Mouse (Mus musculus): ENCODE results near the gene Pick1.
A peak's percentile ranks its signal among the peaks of the same experiment; 100 is the strongest.
"Not testable (repeated sequence)": the region's sequence is repeated elsewhere in the genome, so short reads cannot be mapped to it uniquely, and the experiment has no call there.

The Pick1 gene

DNA sequence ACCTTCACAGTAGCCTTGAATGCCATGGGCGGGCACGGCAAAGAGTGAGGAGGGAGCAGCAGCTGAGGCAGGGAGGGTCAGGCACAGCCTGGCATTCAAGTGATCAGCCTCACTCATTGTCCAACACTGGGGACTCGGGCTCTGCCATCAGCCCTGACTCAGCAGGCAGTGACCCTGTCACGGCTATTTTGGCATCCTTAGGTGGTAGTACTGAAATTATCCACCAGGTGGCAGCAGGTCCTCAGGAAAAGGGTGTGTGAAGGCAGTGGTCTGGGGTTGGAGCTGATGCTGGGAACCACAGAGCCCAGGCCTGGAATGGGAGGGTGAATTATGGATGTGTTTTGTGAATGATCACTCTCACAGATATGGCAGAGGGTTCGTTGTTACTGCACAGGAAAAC is 4.3 kb upstream of the Pick1 start:
- peak; percentile 93 for DNase-seq (ENCODE audit: low read depth, low spot score)

DNA sequence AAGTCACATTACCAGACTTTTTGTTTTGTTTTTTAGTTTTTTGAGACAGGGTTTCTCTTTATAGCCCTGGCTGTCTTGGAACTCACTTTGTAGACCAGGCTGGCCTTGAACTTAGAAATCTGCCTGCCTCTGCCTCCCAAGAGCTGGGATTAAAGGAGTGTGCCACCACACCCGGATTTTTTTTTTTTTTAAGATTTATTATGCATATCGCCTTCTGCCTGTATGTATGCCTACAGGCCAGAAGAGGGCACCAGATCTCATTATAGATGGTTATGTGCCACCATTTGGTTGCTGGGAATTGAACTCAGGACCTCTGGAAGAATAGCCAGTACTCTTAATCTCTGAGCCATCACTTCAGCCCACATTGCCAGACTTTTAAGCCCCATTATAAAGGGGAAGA is 3.2 kb upstream of the Pick1 start:
- DNase-seq (ENCODE audit: low read depth, low spot score), result not testable (repeated sequence)

DNA sequence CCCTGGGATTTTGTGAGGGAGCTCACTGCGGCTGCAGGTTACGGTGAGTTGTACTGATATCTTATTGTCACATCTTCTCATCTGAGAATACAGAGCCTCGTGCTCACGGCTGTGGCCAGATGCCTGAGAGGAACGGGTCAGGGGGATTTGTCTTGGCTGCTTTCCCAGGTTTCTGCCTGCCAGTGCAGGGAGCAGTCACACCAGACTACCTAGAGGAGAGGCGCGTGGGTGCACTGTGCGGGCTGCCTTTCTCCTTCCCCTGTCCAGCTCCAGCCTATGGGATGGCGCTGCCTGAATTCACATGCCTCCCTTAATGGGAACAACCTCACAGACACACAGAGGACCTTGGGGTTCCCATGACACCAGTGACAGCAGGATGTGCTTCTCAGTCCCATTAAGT is 6.3 kb downstream of the Pick1 start:
- DNase-seq (ENCODE audit: low read depth, low spot score), result no peak

DNA sequence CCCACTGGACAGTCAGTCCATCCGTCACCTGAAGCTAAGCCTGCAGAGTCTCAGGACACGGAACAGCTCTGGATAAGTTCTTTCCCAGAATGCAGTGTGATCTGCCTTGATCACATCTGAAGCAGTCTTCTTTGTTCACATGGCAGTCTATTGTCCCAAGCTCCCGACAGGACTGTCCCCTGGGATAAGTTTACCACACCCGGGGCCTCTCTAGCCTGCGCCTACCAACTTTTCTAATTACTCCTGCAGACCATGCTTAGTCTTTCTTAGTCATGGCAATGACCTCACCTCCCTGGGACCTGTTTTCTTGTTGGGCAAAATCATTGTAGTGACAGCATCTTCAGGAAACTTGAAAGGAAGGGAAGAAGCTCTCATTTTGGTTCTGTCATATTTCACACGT is 9.1 kb downstream of the Pick1 start:
- DNase-seq (ENCODE audit: low read depth, low spot score), result no peak

DNA sequence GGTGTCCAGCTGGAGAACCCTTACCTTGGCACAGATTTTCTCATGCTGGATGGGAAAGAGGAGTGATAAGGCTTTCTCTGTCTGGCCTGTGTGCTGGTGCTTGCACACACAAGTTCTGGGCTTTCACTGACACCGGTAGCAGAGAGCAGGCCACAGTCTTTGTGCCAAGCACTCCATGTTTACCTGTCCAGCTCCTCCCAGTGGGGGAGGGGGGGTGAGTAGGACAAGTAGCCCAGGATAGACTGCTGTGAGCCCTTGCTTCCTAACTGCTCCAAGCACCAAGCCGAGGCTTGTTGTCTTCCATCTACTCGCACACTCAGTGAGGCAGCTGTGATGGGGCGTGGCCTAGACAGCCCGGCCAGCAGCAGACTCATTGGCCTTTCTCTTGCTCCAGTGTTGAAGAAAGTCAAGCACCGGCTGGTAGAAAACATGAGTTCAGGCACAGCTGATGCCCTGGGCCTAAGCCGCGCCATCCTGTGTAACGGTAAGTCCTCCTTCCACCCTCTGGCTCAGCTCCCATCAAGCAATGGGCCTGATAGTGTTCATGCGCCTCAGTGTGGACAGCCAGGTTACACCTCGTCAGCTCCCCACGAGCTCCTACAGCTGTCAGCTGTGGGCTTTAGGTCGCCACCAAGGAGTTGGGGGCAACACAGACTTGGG is 13.7 kb downstream of the Pick1 start:
- peak; percentile 31 for DNase-seq (ENCODE audit: low read depth, low spot score)

DNA sequence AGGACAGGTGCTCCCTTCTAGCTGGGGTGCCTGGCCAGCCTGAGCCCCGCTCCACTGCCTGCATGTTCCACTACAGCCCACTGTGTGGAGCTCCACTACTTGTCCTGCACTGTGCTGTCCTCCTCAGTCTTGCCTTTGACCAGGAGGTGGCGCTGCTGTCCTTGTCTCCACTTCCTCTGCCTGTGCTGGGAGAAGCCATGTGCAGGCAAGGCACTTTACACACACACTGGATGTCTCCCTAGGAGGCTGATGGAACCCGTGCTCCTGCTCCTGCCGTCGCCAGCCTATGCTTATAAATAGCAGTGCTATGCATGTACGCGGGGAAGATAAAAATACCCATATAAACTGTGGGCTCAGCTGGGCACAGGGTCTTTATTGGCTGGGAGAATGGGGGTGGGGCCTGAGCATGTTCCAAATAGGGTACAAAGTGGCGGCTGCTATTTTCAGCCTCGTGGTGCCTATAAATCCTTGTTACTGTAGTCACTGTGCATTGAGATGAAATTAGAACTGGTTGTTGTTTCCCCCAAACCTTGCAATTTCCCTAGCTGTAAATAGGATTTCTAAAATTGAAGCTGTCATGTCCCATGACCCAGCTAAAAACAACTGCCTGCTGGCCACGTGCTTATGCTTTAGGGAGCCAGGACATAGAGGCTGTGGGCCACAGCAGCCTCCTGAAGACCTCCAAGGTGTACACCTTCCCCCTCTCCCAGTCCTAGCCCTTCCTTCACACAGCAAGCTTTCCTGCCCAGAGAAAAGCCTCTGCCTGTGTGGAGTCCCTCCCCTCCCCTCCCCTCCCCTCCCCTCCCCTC is 14.5 kb downstream of the Pick1 start:
- peak; percentile 99 for DNase-seq (ENCODE audit: low read depth, low spot score)

DNA sequence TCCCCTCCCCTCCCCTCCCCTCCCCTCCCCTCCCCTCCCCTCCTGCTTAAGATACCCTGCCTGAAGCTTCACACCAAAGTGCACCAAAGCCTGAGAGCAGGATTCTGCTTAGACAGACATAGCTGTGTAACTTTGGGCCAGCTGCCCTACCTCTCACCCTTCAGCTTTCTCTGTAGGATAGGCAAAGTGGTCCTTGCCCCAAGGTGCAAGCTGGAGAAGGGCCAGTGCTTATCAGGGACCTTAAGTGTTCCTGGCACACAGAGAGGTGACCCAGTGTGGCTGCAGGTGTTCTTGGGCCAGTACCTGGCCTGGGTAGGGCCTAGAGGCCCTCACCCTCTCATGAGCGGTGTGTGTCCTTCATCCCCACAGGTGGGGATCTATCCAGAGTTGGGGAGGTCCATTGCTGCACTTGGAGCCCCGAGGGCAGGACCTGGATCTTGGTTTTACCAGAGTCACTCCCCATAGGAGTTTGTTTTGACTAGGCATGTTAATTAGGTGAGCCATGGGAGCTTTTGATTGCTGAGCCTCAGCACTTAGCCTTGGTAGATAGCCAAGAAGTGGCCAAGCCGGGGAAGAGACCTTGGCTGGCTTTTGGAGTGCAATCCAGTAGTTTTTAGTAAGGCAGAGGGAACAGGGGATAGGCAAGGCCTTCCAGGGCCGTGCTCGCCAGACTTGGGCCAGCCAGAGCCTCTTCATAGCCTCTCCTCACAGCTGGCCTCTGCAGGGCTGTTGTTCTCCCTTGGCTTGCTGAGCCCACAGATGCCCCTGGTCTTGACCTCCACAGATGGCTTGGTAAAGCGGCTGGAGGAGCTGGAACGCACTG is 15.3 kb downstream of the Pick1 start:
- DNase-seq (ENCODE audit: low read depth, low spot score), result no peak

DNA sequence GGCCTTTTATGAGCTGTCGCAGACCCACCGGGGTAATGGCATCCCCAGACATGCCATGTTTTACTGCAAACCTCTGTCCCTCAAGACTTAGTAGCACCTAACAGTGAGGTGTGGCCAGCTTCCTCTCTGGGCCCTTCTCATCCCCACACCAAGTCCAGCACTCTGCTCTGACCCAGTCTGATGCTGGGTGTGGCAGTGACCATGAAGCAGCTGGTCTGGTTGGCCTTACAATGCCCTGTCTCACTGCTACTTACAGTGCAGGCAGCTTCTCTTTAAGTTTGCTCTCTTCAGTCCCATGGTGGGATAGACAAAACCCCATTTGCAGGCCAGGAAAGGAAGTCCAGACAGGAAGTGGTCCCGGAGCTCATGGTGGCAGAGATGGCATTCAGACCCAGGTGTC is 16.3 kb downstream of the Pick1 start:
- DNase-seq (ENCODE audit: low read depth, low spot score), result no peak

DNA sequence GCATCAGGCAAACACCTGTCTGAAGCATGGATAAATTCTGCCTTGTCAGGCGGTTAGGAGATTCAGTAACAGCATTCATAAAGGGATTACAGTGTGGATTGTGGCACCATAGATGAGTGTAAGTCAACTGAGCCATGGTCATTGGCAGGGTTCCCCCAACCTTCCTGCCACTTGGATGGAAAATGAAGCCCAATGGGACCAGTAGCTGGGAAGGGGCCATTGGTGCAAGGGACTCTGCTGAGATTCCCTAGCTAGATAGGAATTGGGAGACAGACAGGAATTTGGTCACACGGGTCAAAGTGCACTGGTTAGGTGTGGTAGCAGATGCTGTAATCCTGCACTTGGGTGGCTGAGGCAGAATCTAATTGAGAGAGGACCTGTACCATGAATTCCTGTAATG is 21.3 kb downstream of the Pick1 start:
- DNase-seq (ENCODE audit: low read depth, low spot score), result no peak

DNA sequence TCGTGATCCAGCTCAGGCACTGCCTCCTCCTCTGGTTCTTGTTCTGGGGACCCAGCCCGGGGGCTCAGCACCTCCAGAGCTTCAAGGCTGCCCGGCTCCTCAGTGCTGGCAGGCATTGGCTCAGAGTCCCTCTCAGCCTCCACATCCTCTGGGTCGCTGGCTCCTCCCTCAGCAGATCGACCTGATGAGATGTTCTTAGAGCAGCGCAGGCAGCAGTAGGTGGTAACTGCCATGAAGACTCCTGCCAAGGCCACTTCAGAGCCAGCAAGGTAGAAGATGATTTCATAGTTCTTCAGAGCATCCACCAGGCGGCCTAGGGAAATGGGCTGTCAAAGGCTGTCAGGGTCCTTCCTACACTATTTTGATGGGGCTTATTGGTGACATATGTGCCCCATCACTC is 22.2 kb downstream of the Pick1 start:
- peak; percentile 74 for DNase-seq (ENCODE audit: low read depth, low spot score)

DNA sequence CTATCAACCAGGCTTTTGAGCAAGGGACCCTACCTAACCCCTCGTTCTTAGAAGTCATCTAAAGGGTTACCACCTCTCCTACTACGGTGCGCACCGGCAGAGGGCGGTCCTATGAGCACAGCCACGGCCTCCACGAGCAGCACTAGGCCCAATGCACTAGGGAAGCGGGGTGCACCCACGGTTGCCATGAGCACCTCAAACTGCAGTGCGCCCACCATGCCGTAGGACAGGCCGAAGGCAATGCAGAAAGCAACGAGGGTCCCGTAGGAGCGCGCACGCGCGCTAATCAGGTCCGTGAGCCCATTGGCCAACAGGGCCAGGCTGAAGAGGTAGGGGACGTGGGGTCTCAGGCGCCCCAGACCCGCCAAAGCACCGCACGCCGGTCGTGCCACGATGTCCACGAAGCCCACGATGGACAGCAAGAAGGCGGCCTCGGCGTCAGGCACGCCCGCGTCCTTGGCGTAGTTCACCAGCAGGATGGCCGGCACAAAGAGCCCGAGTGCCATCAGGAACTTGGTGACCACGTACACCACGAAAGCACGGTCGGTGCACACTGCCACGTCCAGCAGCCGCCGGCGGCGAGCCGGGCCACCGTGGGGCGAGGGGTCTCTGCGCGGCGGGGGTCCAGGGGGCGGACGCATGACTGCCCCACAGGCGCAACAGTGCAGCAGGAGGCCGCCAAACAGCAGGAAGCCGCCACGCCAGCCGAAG is 23.0 kb downstream of the Pick1 start:
- DNase-seq (ENCODE audit: low read depth, low spot score), result peak; percentile 59

DNA sequence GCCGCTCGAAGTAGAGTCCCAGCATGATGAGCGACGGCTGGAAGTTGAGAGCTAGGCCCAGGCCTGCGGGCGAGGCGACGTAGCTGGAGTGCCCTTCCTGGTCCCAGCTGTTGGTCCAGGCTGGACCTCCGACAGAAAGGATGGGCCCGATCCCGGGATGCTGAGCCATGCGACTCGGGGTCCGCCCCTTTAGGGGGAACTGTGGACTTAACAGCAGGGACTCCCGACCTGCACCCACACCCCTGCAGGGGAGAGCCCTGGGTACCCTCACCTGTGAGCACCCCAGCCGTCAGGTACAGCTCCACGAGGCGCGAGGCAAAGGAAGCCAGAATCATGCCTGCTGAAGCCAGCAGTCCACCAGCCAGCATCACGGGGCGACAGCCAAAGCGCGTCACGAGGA is 23.6 kb downstream of the Pick1 start:
- DNase-seq (ENCODE audit: low read depth, low spot score), result no peak

DNA sequence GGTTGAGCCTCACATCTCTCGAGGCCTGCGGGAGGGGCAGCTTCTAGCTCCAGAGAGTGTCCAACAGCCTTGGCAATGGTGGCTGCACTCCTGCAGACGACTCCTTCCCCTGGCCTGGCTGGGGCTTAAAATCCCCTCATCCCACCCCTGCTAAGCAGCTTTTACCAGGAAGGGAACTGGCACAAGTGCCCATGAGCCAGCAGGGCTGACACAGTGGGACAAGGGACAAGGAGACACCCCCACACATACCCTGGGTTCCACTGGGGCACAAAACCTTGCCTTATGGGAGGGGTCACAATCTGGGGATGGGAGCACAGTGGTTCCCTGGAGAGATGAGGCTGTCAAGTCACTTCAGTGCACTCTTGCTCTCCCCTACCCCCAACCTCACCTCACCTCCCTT is 25.7 kb downstream of the Pick1 start, which contains the start of gene Slc16a8:
Gene Slc16a8 (minus strand): TSS at position 101 of the 400 bp plus-strand sequence.
- no peak for DNase-seq (ENCODE audit: low read depth, low spot score)

DNA sequence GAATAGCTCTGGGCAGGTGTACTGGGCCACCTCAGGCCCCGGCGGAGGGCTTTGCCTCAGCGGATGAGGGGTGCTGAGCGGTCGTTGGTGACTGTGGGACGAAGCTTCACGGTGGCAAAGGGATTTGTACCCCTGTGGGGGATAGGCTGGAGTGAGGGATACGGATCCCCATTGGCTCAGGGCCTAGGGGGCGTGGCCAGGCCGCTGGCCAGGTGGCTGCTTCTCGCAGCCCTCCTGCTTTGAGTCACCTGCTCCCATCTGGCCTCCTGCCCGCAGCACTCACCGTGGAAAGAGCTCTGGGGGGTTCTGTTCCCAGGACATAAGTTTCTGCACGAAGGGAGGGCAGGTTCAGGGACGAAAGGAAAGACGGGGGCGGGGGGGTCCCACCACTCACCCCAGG is 29.5 kb downstream of the Pick1 start:
- no peak for DNase-seq (ENCODE audit: low read depth, low spot score)

DNA sequence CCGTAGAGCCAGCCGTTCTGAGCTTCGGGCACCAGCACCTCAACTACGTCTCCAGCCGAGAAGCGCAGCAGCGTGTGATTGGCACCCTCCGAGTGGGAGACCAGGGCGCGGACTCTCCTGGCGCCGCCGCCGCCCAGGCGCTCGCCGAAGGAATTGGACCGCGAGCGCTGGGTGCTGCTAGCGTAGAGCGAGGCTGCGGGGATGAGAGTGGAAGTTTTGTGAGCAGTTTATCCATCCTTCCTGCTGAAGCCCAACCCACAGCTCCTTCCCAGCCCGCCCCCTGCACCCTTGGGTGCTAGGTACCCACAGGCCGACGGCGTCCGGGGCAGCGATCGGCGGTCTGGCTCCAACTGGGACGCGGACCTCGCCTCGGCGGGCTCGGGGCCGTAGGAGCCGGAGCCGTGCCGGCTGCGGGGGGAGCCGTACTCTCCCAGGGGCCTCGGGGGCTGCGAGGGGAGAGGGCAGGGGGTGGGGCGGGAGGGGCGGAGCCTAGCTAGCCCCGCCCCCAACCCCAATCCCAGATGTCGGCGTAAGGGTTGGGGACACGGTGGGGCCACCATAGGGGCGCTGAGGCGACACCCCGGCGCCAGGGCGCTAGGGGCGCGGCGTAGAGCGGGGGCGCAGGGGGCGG is 32.2 kb downstream of the Pick1 start:
- peak; percentile 75 for DNase-seq (ENCODE audit: low read depth, low spot score)

DNA sequence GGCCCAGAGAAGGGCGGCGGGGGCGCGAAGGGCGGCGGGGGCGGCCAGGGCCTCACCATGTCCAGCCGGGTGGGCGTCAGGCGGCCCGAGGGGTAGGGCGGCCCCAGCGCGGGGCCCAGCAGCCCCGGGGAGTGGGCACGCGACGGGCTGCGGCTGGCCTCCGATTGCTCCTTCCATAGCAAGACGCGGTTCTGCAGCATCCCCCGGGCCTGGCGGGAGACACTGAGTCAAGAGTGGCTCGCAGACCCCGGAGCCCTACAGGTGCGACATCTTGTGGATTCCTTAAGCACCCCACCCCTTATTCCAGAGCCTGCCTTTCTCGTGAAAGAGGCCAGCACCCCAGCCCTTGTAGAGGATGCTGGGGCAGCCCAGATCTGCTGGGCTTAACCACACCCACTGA is 32.8 kb downstream of the Pick1 start:
- DNase-seq (ENCODE audit: low read depth, low spot score), result no peak

DNA sequence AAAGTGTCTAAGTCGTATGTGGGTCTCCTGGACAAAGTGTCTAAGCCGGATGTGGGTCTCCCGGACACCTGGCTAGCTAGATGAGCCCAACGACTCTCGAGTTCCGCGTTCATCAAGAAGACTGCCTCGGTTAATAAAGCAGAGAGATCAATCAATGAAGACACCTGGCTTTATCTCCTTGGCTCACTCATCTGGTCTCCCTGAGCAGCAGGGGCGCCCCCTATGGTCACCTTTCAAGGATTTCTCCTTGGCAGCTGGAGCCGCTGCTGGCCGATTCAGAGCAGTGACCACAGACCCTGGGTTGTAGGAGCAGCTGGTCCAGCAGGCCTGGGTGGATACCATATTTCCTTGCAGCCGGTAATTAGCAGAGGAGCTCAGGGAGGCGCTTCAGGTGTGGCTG is 33.4 kb downstream of the Pick1 start:
- DNase-seq (ENCODE audit: low read depth, low spot score), result peak; percentile 35

DNA sequence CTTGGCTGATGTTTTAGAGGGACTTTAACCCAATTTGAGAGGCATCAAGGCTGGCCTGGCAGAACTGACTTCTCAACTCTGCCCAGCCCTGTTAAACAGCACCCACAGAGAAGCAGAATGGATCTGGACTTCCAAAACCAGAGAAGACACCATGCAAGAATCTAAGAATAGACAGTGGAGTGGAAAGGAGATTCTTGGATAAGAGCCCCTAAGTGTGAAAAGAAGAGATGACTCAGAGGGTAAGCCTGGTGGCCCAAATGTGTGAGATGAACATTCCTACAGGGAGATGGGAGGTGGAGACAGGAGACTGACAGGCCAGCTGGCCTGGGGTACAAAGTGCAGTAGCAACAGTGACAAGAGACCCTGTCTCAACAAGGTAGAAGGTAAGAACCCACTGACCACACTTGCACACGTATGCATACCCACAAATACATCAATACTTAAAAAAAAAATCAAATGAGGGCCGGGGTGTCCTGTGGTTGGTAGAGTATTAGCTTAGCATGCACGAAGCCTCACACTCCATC is 33.9 kb downstream of the Pick1 start:
- DNase-seq (ENCODE audit: low read depth, low spot score), result peak; percentile 39

DNA sequence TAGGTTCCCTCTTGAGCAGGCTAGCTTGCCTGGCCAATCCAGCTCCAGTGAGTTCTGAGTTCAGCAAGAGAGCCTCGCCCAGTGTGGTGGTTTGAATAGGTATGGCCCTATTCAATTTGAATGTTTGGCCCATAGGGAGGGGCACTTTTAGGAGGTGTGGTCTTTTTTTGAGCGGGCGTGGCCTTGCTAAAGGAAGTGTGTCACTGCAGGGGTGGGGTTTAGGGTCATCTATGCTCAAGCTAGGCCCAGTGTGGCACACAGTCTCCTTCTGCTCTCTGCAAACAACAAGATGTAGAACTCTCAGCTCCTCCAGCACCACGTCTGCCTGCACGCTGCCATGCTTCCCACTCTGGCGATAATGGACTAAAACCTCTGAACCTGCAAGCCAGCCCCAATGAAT is 34.8 kb downstream of the Pick1 start:
- no peak for DNase-seq (ENCODE audit: low read depth, low spot score)

DNA sequence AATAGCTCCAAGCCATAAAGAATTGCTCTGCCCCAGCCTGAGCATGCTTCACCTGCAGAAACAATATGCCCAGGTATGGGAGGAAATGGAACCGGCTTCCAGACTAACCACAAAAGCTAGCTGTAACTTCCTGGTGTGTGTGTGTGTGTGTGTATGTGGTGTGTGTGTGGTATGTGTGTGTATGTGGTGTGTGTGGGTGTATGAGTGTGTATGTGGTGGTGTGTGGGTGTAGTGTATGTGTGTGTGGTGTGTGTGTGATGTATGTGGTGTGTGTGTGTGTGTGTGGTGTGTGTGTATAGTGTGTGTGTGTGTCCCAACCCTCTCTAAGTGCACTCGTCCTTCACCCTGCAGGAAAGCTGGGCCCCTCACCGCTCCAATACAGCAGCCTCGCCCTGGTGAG is 36.4 kb downstream of the Pick1 start:
- no peak for DNase-seq (ENCODE audit: low read depth, low spot score)

DNA sequence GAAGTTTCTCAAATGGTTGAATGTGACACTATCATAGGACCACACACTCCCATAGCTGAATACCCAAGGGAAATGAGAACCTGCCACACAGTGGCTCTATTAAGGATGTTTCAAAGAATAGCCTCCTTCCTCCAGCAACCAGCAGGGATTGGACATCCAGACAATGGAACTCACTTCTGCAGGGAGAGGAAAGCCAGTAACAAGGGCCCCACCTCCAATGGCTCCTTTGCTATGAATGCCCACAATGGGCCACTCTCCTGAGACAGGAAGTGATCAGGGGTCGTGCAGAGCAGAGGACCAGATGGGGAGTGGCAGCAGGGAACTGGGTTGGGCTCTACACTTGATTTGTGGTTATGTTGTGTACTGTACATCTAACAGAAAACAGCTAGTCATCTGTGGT is 39.5 kb downstream of the Pick1 start:
- DNase-seq (ENCODE audit: low read depth, low spot score), result no peak
